Mouse (Mus musculus) MEL (cell line): ENCODE data around the gene Gm17604.

Experiments used
- CTCF ChIP-seq, 3 experiments: IDR thresholded peaks in 2 of 3; conservative IDR thresholded peaks in 1 of 3; 2 replicates each; pipeline ENCODE4 v1.5.1; 2011 to 2012; ENCODE audit warnings: low read length in 3 of 3, low read depth in 2 of 3, mild to moderate bottlenecking in 2 of 3, improper control_type of control experiment in 1 of 3, inconsistent platforms in 1 of 3, mixed read lengths in 1 of 3, moderate library complexity in 1 of 3; ENCODE audit not compliant: control insufficient read depth in 1 of 3, insufficient read depth in 1 of 3, poor library complexity in 1 of 3, severe bottlenecking in 1 of 3
- E2F4 ChIP-seq: IDR thresholded peaks from 2 replicates; pipeline ENCODE4 v1.6.1; 2011; ENCODE audit warnings: low read depth, low read length, improper control_type of control experiment, borderline replicate concordance
- ELF1 ChIP-seq: IDR thresholded peaks from 2 replicates; pipeline ENCODE4 v1.6.1; 2014; ENCODE audit warnings: low read depth, mild to moderate bottlenecking, inconsistent platforms, low read length, improper control_type of control experiment, moderate library complexity
- MAX ChIP-seq: IDR thresholded peaks from 2 replicates; pipeline ENCODE4 v1.6.1; 2011; ENCODE audit warnings: low read length, improper control_type of control experiment
- POLR2A ChIP-seq, 2 experiments: IDR thresholded peaks; 2 replicates each; pipeline ENCODE4 v1.6.1; 2011 to 2012; ENCODE audit warnings: low read length in 2 of 2, mild to moderate bottlenecking in 2 of 2, control low read depth in 1 of 2, improper control_type of control experiment in 1 of 2, low read depth in 1 of 2, moderate library complexity in 1 of 2; ENCODE audit not compliant: control insufficient read depth in 1 of 2, insufficient read depth in 1 of 2, poor library complexity in 1 of 2
- POLR2AphosphoS2 ChIP-seq: IDR thresholded peaks from 2 replicates; pipeline ENCODE4 v1.6.1; 2011; ENCODE audit warnings: low read length, improper control_type of control experiment
- POLR2AphosphoS5 ChIP-seq: IDR thresholded peaks from 2 replicates; pipeline ENCODE4 v1.6.1; 2012; ENCODE audit warnings: low read depth, borderline replicate concordance, mild to moderate bottlenecking, inconsistent platforms, low read length, moderate library complexity, mixed read lengths
- SMC3 ChIP-seq: IDR thresholded peaks from 2 replicates; pipeline ENCODE4 v1.6.1; 2011; ENCODE audit warnings: low read depth, low read length, improper control_type of control experiment
- USF1 ChIP-seq: IDR thresholded peaks from 2 replicates; pipeline ENCODE4 v1.6.1; 2014; ENCODE audit warnings: low read depth, mild to moderate bottlenecking, inconsistent platforms, low read length, improper control_type of control experiment, moderate library complexity
- USF2 ChIP-seq, 2 experiments: IDR thresholded peaks; 2 replicates each; pipeline ENCODE4 v1.6.1; 2011 to 2012; ENCODE audit warnings: improper control_type of control experiment in 2 of 2, low read length in 2 of 2, borderline replicate concordance in 1 of 2, inconsistent platforms in 1 of 2, low read depth in 1 of 2, mild to moderate bottlenecking in 1 of 2; ENCODE audit not compliant: insufficient read depth in 1 of 2
- ZNF384 ChIP-seq: IDR thresholded peaks from 2 replicates; pipeline ENCODE4 v1.6.1; 2012; ENCODE audit warnings: low read depth, mild to moderate bottlenecking, inconsistent platforms, low read length, improper control_type of control experiment

DNA sequence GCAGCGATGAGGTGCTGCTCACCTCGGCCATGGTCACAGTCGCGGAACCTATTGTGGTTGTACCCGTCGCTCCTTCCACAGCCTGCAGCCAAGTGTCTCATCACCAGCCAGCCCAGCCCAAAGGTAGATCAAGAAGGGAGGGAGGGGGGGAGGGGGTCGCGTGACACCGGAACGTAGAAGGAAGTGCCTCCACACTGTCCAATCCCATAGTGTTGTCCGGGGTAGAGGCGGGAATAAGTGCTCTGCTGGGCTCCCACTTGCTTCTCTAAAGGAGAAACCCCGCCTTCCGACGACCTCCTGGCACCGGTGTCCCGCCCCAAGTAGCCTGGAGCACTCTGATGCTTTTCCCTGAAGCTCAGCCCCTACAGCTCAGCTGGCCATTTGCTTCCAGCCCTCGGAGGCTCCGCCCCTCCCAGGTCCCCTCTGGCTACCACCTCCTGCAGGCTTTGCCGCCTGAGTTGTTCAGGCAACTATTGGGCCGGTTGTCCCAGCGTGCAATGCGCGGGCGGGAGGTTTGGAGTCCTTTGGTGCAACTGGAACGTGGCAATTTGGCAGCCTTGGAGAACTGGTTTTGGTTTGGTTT, 24.3 kb downstream of the Gm17604 start, which contains the start of the genes Mospd2 and Fancb:
- TF ChIP-seq POLR2AphosphoS5 = no peak; the same call in 1 of the 2 replicates
- peak; percentile 30; the same call in 1 of the 2 replicates for TF ChIP-seq POLR2AphosphoS2
- peak; percentile 79 for TF ChIP-seq ELF1
- TF ChIP-seq CTCF (IDR thresholded peaks at IDR 0.05 in 2 of 3, conservative IDR thresholded peaks at IDR 0.05 in 1 of 3; ENCODE audit: control insufficient read depth in 1 of 3, insufficient read depth in 1 of 3, low read depth in 2 of 3, low read length in 3 of 3, poor library complexity in 1 of 3, severe bottlenecking in 1 of 3) = no peak
- peak; percentile 48 to 83; a peak in 3 of 4 replicates for TF ChIP-seq POLR2A (IDR thresholded peaks at IDR 0.05; ENCODE audit: control insufficient read depth in 1 of 2, insufficient read depth in 1 of 2, low read depth in 1 of 2, low read length in 2 of 2, poor library complexity in 1 of 2)
- TF ChIP-seq E2F4 = 0 out of 2 replicates have a peak, but pooled peaks have one; percentile 59
- TF ChIP-seq USF1 = peak; percentile 87
- TF ChIP-seq SMC3 = no peak
- TF ChIP-seq MAX = peak; percentile 88
- TF ChIP-seq ZNF384 = no peak
- no peak for TF ChIP-seq USF2 (IDR thresholded peaks at IDR 0.05; ENCODE audit: borderline replicate concordance in 1 of 2, insufficient read depth in 1 of 2, low read depth in 1 of 2, low read length in 2 of 2)
